Mouse (Mus musculus) spleen, postnatal 10 days (tissue): ENCODE results near the gene Tmem232.
"Not testable (repeated sequence)": the region's sequence is repeated elsewhere in the genome, so short reads cannot be mapped to it uniquely, and the experiment has no call there.

Experiments used
- DNase-seq, 2 experiments: peaks; one replicate each; pipeline ENCODE4 v3.0.0; 2021 to 2022; ENCODE audit warnings: low spot score in 2 of 2

Gene Tmem232

GRCm38 (mm10) chr17:65225347-65225916, 315.1 kb downstream of the Tmem232 start:
- DNase-seq, result no peak

DNA sequence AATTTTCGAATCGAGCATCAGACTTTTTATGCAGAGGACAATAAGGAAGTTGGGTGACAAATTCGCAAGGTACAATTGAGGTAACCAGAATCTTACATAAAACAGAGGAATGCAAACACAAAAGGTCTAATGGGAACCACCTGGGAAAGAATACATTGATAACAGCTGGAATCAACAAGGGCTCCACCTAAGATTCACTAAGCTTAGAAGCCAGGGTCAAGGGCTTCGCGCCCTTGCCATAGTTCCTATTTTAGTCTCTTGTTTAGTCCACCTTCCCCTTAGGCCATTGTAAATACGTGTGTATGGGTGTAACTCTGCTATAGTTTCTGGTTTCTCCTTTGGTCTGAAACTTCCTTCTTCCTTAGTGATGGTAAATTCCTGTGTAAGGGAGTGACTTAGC, 318.9 kb downstream of the Tmem232 start:
- DNase-seq, result not testable (repeated sequence)
